Mouse (Mus musculus): ENCODE measurements around the gene Lilr4b.

DNA sequence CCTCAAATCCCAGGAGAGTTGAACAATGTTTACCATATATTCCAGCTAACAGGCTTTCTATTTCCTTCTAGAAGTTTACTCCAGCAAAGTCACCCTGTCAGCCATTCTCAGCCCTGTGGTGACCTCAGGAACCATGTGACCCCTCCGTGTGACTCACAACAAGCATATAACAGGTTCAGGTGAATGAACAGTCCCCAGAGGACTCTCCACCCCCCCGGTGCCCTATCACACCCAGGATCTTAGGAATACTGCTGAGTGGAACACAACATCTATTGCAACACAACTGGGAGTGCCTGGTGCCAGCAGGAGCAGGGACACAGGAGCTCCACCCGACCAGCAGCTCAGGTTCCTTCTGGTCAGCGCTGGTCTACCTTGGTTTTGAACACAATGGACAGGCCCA, 28.8 kb upstream of the Lilr4b start:
- TF ChIP-seq EP300 (IDR thresholded peaks at IDR 0.05; ENCODE audit: low read depth) (no peak), CTCF (IDR thresholded peaks at IDR 0.05; ENCODE audit: low read depth) (no peak)
